Mouse (Mus musculus) thymus, postnatal 0 days (tissue): ENCODE measurements around the gene Gm19345. TPM values are rescaled to one million over a fixed set of nuclear protein-coding genes. Genes with fewer than 3 reads are reported as not detected.

Source experiments
- DNase-seq: peaks from one replicate; pipeline ENCODE4 v3.0.0-alpha.2; 2015; ENCODE audit warnings: low spot score
- polyA plus RNA-seq: library from polyadenylated mRNA; unstranded; fragments of >200 nt; fragmentation: Nextera tagmentation; extraction: Ambion mirVana; gene quantifications from 2 replicates; pipeline ENCODE4 v1.2.1, GENCODE M21; 2015

Gm19345 gene
- polyA plus RNA-seq, 1 experiment from 2014 or later = not detected

- DNase-seq = no peak
Measured at GRCm38 (mm10) chr7:19826756-19827155, 25.0 kb upstream of the Gm19345 start.

DNA sequence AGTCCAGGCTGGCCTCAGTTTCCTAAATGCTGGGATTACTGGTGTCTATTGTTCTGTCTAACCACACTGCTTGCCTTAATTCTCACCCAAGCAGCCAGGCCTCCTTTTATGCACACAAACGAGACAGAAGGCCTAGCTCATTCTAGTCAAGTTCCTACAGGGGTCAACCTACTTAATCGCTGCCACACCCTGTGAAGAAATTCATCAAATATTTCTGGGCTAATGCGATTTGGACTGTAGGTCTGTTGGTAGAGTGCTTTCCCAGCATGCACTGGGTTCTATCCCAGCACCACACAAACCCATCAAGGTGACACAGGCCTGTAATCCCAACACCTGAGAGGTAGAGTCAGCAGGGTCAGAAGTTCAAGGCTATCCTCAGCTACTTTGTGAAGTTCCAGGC lies 22.1 kb upstream of the Gm19345 start:
- no peak for DNase-seq

DNA sequence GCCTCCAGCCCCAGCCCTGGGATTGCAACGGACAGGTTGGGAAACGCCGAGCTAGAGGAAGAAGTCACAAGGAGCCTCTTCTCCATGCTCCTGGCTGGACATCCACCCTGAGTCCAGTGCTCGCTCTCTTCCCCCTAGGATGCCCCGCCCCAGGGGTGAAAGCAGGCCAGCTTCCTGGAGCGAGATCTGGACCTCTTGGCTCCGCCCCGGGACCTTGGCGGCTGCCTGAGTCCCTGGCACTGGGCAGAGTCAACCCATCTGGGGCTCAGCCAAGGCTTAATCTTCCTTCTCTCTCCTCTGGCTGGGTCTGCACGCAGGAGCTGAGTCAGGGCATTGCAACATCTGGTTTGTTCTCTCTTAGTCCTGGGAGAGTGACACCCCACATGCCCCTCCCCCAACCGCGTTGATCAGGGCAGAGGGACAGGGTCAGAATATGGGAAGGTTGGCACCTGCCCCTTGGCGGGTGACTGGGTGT lies 21.1 kb upstream of the Gm19345 start:
- DNase-seq = no peak

- DNase-seq = no peak
Measured at GRCm38 (mm10) chr7:19831837-19832236, 20.0 kb upstream of the Gm19345 start.

- DNase-seq = no peak
Measured at GRCm38 (mm10) chr7:19834055-19834454, 17.7 kb upstream of the Gm19345 start.

DNA sequence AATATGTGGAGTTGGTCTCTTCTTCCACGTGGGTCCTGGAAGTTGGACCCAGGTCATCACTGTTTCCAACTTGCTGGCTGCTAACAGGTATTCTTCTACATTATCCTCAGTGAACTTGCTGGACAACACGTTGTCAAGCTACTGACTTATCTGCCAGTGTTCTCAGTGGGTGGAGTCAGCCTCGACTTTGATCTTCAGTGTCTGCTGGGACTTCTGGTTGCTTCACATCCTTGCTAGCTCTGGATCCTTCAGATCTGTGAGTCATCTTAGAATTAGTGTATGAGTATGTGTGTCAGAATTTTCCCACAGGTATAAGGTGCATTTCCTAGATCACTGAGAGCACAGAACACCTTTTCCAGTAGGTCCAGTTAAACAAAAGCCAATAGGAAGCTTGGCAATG lies 15.0 kb upstream of the Gm19345 start:
- DNase-seq = no peak

GRCm38 (mm10) chr7:19840371-19840770 lies 11.4 kb upstream of the Gm19345 start:
- no peak for DNase-seq

- DNase-seq = no peak
Measured at GRCm38 (mm10) chr7:19840936-19841335, 10.9 kb upstream of the Gm19345 start.

DNA sequence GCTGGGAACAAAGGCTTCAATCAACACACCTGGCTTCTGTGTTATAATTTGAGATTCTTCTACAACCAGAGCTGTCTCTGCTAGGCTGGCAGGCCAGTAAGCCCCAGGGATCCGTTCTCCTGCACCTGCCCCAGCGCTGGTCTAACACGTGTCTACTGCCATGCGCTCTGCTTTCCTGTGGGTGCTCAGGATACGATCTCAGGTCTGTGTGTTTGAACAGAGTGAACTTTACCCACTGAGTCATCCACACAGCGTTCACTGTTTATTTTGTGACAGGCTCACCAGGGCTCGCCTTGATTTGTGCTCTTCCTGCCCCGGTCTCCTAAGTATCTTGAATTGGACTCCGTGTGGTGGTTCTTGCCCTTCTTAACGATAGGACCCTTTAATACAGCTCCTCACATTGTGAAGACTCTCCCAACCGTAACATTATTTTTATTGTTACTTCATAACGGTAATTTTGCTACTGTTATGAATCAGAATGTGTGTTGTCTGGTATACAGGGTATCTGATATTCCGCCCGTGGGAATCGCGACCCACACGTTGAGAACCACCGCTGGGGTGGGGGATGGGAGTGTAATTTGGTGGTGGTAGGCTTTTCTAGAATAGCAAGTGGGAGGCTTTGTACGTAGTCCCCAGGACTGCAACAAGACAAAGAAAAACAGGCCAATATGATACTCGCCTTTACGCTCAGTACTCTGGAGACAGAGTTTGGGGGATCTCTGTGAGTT lies 10.0 kb upstream of the Gm19345 start:
- DNase-seq = peak; percentile 85

DNA sequence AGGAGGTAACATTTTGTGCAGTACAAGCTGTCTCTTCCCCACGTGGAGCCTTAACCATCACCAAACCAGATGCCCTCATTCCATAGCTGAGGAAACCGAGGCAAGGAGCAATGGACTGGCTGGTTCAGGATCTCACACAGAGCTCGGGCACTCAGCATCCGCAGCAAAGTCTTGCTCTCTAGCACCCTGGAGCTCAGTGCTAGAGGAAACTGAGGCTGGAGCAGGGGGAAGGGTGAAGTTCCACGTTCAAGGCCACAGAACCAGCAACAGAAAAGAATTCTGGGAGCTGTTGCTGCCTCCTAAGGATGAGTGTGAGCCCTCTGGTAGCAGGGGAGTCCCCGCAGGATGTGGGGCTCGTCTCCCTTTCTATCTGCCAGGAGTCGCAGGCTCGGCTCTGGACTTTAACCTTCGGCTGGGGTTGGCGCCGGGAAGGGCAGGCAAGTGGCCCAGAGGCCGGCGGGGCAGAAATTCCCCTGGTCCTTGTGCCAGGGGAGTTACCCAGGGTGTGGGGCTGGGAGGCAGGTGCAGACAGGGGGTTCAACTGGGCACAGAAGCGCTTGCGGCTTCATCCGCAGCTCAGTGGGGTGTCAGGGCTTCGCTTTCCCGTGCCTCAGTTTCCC lies 8.8 kb upstream of the Gm19345 start:
- peak; percentile 27 for DNase-seq

GRCm38 (mm10) chr7:19843561-19843960 lies 8.2 kb upstream of the Gm19345 start:
- peak; percentile 77 for DNase-seq

- DNase-seq = peak; percentile 91
Measured at GRCm38 (mm10) chr7:19844521-19845171, 7.2 kb upstream of the Gm19345 start.

DNA sequence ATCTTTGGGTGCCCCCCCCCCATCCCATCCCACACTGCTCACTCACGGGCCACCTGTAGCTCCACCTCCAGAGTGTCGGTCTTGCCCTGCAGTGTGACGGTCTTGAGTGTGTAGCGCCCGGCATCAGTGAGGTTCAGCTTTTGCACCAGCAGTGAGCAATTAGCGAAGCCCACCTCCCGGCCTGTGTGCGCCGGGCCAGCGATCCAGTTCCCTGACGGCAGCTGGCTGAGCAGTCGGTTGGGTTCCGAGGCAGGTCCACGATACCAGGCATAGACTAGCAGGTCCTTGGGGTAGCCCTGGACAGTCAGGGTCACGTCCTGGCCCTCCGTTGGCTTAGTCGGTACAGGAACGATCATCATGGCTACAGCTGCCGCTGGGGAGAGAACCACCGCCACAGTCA lies 1.7 kb downstream of the Gm19345 start:
- DNase-seq = no peak

DNA sequence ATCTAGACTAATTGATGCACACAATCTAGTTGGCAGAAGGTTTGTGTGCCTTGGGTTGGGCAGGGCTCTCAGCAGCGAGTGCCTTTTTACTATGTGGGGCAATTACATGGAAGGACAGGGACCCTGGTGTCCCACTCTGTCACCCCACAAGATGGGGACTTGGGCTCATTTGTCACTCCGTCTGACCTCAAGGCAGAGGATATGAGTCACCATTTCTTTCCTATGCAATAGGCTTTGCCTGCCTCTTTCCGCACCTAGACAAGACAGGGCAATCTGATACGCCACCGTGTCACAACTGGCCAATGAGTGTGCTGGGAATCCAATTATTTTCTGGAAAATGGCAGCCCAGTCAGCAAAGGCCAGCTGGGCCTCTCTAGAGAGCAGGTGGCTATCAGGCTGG lies 3.9 kb downstream of the Gm19345 start:
- no peak for DNase-seq

DNA sequence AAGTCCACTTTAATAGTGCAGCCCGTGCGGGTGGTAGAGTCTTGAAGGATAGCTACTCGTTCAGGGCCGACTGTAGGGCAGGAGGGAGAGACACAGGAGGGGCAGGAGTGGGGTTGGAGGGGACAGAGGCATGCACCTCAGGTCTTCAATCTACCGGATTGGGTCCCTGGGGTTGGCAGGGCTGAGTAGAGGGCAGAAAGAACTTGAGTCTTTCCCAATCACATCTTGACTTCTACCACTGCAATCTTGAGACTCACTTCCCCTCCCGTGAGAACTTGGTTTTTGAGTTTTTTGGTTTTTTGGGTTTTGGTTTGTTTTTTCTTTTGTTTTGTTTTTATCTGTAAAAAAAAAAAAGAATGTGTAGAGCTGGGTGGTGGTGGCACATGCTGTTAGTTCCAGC lies 4.5 kb downstream of the Gm19345 start:
- DNase-seq = no peak

DNA sequence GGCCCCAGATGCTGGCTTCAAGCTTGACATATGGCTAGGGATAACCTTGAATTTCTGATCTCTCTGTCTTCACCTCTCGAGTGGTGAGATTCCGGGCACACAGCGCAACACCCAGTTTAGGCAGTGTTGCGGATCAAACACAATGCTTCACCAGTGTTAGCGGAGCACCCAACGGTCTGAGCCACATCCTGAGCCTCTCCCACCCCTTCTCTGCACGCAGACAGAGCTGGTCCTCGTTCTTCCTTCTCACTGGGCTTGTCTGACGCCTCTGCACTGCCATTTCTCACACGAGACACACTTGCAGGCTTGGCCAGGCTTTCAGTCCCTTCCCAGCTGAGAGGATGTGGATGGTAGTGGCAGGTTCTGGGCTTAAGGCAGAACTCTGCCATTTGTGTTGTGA lies 7.9 kb downstream of the Gm19345 start:
- DNase-seq = peak; percentile 50

GRCm38 (mm10) chr7:19861199-19861598 lies 9.4 kb downstream of the Gm19345 start, which contains the start of gene Ceacam16:
TSS of gene Ceacam16 (minus strand) at chr7:19861299.
- no peak for DNase-seq

- no peak for DNase-seq
Measured at GRCm38 (mm10) chr7:19864241-19864640, 12.4 kb downstream of the Gm19345 start.

GRCm38 (mm10) chr7:19865246-19866036 lies 13.6 kb downstream of the Gm19345 start:
- no peak for DNase-seq

DNA sequence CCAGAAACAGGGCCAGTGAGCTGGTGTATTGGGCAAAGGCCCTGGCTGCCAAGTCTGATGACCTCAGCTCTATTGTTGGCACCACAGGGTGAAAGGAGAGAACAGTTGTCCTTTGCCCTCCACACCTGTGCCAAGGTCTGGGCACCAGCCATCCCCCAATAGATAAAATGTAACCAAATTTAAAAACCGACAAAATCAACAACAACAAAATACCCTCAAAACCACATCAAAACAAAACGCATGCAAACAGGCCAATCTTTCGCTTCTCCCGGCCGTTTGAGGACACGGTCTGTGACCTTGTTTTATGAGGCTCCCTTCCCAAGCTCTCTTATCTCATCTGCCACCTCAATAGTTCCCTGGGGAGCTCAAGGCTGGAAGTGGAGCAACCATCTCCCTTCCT lies 14.7 kb downstream of the Gm19345 start:
- no peak for DNase-seq

DNA sequence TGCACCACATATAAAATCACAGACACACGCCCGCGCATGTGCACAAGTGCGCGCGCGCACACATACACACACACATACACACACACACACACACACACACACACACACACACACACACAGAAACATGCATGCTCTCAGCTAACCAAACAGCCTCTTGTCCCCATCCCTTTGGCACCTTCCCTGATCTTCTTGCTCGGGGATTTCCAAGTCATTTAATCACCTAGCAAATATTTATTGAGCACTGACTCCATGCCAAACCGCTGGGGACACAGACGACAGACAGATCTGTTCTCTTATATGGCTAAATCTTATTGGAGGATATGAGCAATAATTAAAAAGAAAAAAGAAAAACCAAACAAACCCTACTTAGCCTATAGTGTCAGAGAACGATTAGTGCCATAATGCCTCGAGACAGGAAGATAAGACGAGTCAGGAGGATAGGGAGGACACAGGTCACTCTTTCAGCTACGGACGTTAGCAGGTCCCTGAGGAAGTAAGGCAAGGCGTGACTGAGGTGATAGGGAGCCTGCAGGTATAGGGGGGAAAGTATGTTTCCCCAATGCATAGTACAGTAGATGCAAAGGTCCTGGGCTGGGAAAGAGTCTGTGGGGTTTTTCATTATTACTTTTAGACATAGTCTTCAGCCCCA lies 16.1 kb downstream of the Gm19345 start:
- no peak for DNase-seq
